Mouse (Mus musculus) duodenum, adult 2 months (tissue): Measurements from ENCODE around the gene Rhox7a. TPM values are rescaled to one million over a fixed set of nuclear protein-coding genes. Genes with fewer than 3 reads are reported as not detected.

Source experiments
- polyA plus RNA-seq: library from polyadenylated mRNA; depleted of rRNA; stranded (reverse); fragments of >200 nt; gene quantifications from 2 replicates; pipeline ENCODE4 v1.2.3, GENCODE M21; 2012; ENCODE audit warnings: low replicate concordance; rRNA removed

Rhox7a gene
- not detected in 2 replicates for polyA plus RNA-seq

DNA sequence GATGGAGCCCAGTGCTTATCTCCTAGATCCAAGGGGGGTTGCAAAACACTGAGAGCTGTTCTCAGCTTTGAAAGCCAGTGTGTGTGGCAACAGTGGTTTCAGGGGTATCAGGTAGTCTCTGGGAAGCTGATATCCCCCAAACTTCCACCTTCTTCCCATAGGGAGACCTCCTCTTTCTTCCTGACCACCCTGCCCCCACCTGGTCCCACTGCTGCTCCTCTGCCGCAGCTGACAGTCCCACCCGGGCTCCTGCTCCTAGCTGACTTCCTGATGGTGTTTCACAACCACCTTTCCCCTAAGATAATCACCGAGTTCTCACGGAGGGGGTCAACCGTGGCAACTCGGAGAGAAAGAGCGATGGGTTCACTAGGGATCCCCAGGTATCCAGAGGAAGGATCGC is at the start of gene Rhox7a:
Rhox7a (plus strand) TSS at position 301 of the 400 bp plus-strand sequence.

GRCm38 (mm10) chrX:37826610-37827009 is 4.9 kb upstream of the Rhox7a start, which contains the start of gene Rhox6:
TSS of gene Rhox6 (plus strand) at chrX:37826910.

DNA sequence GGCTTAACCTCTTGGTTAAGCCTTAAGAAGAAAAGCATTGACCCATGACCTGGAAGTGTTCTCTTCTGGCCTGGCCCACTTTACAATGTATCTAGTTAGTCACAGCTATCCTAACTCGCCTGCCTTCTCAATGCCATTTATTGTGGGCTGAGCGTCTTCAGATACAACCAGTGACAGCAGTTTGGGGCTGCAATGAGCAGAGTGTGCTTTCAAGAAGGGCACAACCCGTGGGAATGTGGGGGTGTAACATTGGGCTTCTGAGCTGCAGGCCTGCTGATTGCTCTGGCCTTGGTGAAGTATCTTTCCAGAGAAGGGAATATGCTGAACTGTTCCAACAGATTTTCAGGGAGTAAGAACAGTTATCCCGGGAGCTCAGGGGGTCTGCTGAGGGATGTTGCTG is 47.4 kb downstream of the Rhox7a start, which contains the start of gene Rhox8:
Rhox8 (minus strand) TSS at position 101 of the 400 bp plus-strand sequence.

Other genes starting within 250 kb of the Rhox7a start
- not detected in 2 replicates for gene Rhox4f, start 224.0 kb upstream of the Rhox7a start, polyA plus RNA-seq
- gene Rhox3g, start 203.1 kb upstream of the Rhox7a start, polyA plus RNA-seq, result not detected in 2 replicates
- not detected in 2 replicates for gene Rhox2g, start 188.2 kb upstream of the Rhox7a start, polyA plus RNA-seq
- not detected in 2 replicates for gene Rhox4g, start 180.4 kb upstream of the Rhox7a start, polyA plus RNA-seq
- not detected in 2 replicates for gene Rhox3h, start 162.9 kb upstream of the Rhox7a start, polyA plus RNA-seq
- gene Rhox2h, start 158.4 kb upstream of the Rhox7a start, polyA plus RNA-seq, result not detected in 2 replicates
- gene Rhox5, start 26.8 kb upstream of the Rhox7a start, polyA plus RNA-seq, result not detected in 2 replicates
- not detected in 2 replicates for gene Rhox6, start 4.8 kb upstream of the Rhox7a start, polyA plus RNA-seq
- gene Rhox8, start 47.3 kb downstream of the Rhox7a start, polyA plus RNA-seq, result not detected in 2 replicates
- not detected in 2 replicates for gene Rhox7b, start 65.5 kb downstream of the Rhox7a start, polyA plus RNA-seq
- not detected in 2 replicates for gene Rhox9, start 70.1 kb downstream of the Rhox7a start, polyA plus RNA-seq
- gene Btg1-ps1, start 187.1 kb downstream of the Rhox7a start, polyA plus RNA-seq, result not detected in 2 replicates
- not detected in 2 replicates for gene Btg1-ps2, start 211.4 kb downstream of the Rhox7a start, polyA plus RNA-seq
- gene Rhox10, start 234.8 kb downstream of the Rhox7a start, polyA plus RNA-seq, result not detected in 2 replicates